Mouse (Mus musculus) common myeloid progenitor, adult 5-6 weeks (primary cell): ENCODE measurements around the gene Nnat. TPM values are rescaled to one million over a fixed set of nuclear protein-coding genes. Genes with fewer than 3 reads are reported as not detected.

Source experiments
- ATAC-seq: replicated peaks from 2 replicates; pipeline ENCODE4 v1.8.0; 2016; ENCODE audit warnings: low read depth, mild to moderate bottlenecking, moderate TSS enrichment, inconsistent platforms; ENCODE audit not compliant: poor library complexity, severe bottlenecking
- total RNA-seq: library from RNA; stranded (forward); fragments of 200-1000, 187-1606 nt; gene quantifications from 2 replicates; pipeline ENCODE4 v1.2.3, GENCODE M21; 2017

The Nnat gene
- total RNA-seq, 1 experiment from 2014 or later, result 0.41 TPM

DNA sequence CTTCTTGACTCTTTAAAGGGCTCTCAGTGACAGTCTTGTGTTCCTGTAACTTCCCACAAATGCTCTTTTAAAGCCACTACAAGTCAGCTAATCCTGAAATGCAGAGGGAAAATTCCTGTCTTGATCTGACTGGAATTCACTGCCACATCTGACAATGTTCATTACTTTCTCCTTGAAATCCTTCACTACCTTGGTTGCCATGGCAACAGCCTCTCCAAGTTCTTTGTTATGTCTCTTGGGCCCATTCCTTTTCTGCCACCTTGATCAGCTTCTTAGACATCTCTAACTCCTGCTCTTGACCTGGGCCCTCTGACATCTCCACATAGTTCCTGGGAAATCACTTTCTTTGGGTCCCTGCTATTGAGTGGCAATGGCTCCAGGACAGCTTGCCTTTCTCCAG lies 13.2 kb upstream of the Nnat start:
- ATAC-seq, result no peak

DNA sequence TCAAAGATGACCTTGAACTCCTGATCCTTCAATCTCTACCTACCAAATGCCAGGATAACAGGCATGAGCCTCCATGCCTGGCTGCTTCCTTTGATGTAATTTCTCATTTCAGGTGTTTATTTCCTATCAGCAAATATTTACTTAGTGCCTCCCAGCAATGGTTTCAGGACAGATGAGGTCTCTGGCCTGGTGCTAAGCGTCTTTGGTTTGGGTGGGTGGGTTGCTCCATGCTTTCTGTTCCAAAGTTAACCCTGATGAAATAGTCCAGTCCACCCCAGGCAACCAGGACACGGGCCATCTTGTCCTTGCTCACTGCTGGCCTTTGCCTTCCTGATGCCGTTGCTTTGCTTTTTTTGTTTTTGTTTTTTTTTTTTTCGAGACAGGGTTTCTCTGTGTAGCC lies 9.6 kb upstream of the Nnat start:
- ATAC-seq, result no peak

DNA sequence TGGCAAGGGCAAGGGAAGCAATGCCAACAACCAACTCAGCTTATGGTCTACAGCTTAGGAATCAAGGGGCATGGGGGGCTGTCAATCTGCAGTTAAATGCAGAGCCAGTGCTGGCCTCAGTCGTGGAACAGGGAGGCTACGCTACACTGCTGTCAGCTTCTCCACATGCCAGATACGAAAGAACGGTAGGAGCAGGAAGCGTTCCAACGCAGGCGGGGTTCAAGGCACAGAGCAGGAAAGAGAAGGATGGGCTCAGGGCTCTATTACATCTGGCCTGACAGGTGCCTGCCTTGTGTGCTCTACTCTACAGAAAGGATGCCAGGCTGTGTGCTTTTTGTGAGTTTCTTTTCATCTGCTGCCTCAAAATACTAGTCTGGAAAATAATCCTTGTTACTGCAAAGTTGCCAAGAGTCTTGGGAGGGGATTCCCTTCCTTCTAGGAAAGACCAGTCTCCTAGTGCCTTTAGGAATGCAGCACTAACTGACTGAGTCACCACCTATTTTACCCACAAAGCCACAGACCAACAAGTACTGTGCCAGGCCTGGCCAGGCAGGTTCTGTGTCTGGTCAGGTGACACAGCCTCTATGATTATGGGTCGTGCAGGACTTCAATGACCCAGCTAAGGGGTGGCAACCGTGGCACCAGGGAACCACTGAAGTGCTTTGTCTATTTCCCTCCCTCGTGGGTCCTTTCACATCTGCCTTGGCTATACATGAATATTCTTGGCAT lies 7.6 kb upstream of the Nnat start:
- no peak for ATAC-seq

DNA sequence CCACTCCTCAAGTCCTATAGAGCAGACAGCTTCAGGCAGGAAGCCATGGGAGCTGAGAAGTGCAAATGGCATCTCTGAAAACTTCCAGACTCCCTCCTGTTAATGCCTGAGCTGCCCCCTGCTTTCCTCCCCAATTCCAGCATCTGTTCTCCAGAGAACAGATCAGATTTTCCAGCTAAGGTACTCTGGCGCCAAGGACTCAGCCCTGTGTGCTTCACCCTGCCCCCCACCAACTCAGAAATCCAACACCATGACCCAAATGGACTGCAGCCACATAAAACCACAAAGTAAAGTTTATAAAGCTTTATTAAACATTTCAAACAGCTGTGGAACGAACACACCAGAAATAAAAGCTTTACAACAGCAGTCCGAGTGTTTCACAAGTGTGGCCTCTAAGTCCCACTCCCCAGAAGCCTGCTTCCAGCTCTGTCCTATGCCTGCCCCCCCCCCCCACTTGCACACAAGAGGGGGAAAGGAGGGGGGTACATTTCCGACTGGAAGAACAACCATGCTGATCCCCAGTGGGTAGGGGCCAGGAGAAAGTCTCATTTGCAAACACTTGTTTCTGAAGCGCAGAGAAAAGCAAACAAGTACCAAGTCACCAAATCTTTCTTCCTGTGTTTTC lies 3.7 kb upstream of the Nnat start:
- ATAC-seq, result no peak

DNA sequence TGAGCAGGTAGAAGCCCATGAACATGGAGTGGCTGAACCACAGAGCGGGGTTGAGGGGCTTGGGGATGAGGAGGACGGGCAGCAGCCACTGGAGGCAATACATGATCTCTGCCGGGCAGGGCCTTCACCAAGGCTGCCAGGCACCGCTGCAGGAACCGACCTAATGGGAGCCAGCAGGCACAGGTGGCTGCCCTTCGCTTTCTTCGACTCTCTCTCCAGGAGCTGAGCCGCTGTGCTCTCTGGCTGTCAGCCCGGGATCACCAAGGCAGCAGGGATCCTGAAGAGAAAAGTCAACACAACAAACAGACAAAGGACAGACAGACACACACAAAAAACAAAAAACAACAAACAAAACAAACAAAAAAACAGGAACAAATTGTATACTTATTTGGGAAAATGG lies 1.8 kb upstream of the Nnat start:
- ATAC-seq, result no peak

DNA sequence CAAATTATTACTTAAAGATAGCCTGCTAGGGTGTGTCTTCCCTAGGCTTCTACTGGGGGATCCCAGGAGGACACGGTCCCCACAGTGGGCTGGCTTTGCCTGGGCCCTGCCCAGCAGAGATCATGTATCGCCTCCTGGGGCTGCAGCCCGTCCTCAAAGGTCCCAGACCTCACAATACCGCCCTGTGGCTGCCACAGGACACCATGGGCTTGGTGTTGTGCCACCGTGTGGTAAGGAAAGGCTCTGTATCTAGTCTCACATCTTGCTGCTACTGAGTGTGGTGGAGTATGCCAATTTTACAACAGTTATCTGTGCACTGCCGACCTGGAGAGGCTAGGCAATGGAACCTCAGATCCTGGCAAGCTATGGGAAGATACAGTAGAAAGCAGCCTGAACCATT lies 1.4 kb upstream of the Nnat start:
- ATAC-seq, result peak; percentile 50

DNA sequence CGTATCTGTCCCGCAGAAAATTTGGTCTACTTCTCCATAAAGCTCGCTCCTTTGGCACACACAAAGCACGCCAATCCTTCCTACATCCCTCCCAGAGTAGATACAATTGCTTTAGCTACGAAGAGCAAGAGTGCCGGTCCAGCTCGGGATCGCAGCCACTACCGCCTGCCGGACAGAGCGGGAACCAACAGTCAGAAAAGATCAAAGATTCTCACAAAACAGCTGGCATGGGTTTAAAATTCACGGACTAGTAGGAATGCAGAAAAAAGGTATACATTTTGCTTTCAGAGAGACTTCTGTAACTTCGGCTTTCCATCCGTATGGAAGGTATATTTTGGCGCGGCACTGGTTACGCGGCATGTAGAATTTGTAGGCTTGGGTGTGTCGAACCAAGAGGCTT lies 438 bp upstream of the Nnat start:
- no peak for ATAC-seq

DNA sequence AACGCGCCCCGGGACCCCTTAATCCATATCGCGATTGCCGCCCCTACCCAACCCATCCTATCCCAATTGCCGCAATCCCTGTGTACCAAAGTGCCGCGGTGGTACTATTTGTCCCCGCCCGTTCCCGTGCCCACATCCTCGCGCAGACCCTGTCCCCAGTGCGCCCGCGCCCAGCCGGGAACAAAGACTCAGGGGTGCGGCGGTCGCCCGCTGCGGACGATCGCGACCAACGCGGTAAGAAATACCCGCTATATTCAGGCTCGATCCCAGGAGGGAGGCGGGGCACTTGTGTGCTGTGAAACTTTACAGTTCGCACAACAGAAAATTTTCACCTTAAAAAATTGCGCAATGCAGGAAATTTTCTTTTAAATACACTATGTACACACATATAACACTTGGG lies 424 bp downstream of the Nnat start:
- no peak for ATAC-seq

DNA sequence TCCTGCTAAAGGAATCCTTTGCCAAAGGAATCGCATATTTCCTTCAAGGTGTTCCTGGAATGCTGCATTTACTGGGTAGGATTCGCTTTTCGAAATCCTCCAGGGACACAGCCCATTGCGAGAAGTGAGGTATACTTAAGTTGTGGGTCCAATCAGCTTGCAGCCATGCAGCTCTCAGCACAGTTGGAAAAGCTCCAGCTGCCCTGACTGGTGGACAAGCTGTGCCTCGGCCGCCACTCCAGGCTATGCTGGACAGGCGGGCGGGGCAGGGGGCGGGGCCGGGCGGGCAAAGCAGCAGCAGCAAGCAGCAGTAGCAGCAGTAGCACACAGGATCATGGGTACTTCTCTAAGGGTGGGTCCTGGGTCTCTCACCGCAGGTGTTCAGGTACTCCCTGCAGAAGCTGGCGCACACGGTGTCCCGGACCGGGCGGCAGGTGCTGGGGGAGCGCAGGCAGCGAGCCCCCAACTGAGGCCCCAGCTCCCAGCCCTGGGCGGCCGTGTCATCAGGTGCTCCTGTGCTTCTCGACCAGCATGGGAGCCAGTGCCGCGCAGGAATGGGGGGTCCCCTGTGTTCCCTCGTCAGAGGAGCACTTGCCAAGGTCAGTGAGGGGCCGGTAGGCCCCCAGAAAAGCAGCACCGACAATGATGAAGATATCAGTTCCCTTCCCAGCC lies 1.4 kb downstream of the Nnat start:
- ATAC-seq, result no peak

DNA sequence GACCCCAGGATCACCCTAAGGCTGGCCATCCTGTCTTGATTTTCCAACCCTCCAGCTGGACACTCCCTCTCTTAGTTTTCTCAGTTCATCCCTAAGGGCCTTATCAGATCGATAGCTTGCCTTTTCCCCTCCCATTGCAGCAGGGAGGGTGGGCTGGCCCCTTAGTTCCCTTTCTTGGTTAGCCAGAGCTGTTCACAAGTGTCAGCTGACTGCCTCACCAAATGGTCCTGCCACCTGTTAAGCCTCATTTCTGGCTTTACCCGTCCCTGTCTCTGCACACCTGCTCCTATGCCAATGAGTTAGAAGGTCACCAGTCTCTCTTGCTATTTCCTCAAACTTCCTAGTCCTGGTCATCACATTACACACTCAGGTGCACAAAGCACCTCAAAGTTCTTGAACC lies 3.2 kb downstream of the Nnat start:
- no peak for ATAC-seq

DNA sequence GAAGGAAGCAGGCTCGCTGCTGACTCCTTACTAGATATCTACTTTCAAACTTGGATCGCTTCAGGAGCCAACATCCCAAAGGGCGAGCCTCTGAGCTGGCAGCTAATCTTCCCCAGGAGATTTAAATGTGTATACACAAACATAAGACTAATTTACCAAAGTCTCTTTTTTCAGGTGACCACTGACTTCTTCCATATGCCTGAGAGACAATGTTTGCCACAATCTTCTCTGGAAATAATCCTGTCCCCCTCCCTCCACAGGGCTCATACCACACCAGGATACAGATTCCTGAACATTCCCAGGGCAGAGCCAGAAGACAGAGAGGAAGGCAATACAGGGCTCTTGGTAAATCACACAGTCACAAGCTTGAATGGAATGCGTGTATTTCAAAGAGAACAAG lies 4.8 kb downstream of the Nnat start:
- ATAC-seq, result no peak

DNA sequence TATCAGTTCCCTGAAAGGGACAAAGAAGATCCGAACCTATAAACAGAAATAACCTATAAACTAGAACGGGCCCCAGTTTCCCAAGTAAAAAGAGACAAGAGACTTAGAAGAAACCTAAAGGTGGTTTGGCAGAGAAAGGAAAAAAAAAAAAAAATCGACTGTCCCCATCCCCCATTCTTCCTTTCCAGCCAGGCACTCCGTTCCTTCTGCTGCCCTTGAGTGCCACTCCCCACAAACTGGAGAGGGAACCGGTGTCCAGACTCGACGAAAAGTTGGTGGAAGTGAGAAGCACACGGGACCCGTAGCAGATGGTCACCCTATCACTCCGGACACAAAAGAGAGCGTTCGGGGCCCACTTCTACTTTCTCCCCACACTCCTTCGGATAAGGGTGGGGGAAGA lies 5.6 kb downstream of the Nnat start:
- no peak for ATAC-seq

DNA sequence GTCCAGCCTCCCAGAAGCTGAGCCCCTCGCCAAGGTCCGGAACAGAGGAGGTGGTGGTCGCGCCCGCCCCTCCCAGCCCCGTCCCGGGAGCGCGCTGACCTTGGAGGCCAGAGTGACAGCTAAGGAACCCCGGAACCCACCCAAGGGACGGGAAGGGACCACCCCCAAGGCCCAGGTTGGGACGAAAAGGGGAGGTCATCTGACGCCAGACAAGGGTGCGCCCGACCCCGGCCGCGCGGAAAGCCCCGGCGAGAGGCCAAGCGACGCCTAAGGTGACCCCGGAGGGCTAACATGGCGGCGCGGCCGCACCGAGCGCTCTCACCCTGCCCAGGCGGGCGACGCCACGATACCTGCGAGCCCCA lies 6.0 kb downstream of the Nnat start:
- ATAC-seq, result no peak

DNA sequence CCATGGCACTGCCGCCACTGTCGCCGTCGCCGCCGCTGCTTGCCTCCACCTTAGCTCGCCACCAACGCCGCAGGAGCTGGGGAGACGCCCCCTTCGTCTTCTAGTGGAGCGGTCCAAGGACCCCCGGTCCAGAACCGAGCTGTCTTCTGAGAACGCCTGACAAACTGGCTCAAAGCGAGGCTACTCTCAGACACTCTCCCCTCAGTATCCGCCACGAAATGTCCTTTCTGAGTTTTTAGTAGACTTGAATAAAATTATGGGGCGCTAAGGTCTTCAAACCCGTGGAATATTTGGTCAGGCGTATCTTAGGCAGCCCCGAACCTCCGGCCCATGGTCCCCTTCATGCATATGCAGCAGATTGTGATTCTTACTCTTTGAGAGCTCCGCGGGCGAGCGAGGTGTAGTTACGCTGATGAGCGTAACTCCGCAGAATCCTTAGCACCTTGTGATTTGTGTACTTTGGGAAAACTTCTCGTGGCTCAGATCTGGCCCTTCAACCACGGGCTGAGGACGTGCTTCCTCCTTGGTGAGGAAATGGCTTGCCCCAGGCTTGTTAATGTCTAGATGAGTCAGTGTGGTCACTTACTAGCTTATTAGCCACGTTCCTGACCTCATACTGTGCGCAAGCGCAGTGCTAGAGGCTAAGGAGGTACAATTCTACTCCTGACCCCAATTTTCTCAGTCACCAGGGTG lies 6.5 kb downstream of the Nnat start:
- peak; percentile 84 for ATAC-seq

DNA sequence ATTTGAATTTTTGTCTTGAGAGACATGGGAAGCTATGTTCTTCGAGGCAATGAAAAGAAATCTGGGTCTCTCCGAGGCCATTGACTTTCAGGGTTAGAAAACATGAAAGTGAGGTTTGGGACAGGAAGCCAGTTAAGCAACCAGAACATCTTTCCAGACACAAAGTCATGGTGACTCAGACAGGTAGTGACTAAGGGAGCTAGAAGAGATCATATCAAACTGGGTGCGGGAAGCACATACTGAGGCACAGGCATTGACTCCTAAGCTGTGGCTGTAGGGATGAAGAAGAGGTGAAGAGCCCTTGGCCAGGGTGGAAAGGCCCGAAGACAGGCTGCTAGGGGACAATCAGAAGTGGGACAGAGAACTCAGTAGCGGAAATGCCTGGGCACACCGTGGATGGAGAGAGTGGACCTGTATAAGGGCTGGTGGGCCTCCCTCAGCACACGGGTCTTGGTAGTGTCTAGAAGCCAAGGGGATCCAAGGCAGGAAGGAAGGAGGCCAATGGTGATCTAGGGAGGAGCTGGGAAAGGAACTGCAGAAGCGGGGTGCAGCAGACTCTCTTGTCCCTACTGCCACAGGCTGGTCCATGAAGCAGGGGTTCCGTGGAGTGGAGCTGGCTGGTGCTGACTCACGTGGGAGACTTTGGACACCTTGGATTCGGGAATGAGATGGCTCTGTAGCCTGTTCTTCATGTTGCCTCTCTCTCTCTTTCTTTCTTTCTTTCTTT lies 7.5 kb downstream of the Nnat start:
- ATAC-seq, result no peak

DNA sequence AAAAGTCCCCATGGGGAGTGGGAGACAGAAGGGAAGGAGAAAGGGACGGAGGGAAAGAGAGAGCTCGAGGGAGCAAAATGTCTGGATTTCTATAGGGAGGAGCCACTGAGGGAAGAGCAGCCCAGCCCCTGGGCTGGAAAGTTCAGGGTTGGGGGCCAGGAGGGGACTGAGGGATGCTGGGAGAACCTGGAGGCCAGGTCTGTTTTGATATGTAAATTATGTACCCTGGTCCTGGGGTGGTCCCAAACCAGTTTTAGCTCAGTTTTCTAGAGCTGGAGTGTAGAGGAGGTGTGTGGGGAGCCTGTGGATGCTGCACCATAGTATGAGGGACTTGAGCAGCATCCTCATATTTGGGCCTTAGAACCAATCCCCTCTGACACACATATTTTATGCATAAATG lies 9.0 kb downstream of the Nnat start:
- ATAC-seq, result no peak

DNA sequence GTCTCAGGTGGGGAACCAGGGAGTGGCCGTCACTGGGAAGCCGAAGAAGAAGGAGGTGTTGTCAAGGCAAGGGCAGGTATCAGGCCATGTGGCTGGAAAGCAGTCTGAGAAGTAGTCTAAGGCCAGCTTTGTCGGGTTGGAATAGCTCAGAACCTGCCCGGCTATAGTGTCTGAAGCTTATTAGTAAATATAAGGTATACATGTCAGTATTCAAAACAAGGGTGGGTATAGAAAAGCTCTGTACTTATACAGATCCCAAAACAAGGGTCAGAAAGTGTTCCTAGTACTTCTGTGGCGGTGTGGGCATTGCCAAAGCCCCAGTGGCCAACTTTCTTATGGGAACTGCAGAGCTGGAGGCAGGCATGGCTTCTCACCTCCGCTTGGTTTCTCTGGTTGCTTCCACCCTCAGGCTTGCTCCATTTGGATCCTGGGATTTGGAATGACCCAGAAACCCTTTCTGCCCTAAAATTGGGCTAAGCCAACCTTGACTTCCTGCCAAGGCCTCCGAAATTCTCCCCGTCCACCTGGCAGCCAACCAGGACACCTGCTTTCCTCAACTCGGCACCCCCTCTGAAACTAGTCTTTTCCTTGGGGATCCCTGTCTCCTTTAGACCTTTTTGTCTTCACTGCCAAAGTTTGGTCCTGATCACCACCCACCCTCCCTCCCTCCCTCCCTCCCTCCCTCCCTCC lies 10.1 kb downstream of the Nnat start:
- no peak for ATAC-seq

DNA sequence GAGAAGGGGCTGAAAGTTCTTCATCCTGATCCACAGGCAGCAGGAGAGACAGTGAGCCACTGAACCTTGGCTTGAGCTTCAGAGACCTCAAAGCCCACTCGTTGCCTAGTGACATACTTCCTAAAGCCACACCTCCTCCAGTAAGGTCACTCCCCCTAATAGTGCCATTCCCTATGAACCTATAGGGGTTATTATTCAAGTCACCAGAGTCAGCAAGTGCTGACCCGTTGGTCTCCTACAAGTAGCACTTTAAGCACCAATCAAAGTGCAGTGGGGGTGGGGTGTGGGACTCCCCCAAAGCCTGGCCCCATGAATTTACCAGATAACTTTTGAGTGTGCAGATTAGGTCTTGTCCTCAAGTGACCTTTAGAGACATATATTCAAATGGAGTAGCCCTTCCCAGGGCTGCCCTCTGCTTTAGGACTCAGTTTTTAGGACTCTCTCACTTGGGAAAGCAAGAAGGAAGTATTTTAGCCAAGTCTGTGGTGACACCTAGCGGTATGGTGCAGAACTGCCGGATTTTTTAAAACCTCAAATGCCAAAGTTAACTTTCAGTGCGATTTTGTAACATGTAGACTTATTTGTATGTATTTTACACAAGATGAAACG lies 11.4 kb downstream of the Nnat start, which contains the start of gene Blcap:
Gene Blcap (minus strand): TSS at position 51 of the 609 bp plus-strand sequence.
- ATAC-seq, result peak; percentile 46; the same call in 1 of the 2 replicates

DNA sequence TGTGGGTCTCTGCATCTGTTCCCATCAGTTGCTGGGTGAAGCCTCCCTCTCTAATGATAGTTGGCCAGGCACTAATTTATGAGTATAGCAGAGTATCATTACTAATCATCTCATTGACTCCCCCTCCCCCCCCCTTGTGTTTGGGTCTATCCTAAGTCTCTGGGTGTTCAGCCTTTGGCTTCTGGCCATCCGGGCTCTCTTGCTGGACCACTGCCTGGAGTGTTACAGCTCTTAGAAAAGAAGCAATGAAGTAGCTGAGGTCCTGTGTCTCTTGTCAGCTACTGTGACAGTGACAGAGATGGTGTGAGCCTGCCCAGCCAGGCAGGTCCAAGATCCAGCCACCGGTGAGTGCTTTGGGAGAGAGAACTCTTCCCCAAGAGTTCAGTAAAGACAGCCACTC lies 12.9 kb downstream of the Nnat start:
- no peak for ATAC-seq
